Mouse (Mus musculus): ENCODE measurements around the gene Arnt. TPM values are rescaled to one million over a fixed set of nuclear protein-coding genes. Genes with fewer than 3 reads are reported as not detected.
"Not testable (repeated sequence)": the region's sequence is repeated elsewhere in the genome, so short reads cannot be mapped to it uniquely, and the experiment has no call there.

Arnt gene
- polyA plus RNA-seq, 1 experiment from 2014 or later, result 22.7 TPM

GRCm38 (mm10) chr3:95412268-95412667, 21.9 kb upstream of the Arnt start:
- H3K9me3 ChIP-seq (ENCODE audit: low read length), result no peaks in the 10 kb centered on the region
- DNase-seq (ENCODE audit: low spot score) (no peak), ATAC-seq (no peak)
- TF ChIP-seq CTCF (IDR thresholded peaks at IDR 0.05) (no peak), EP300 (IDR thresholded peaks at IDR 0.05) (no peak)
- no peaks in the 10 kb centered on the region for H3K27me3 ChIP-seq (replicated peaks; ENCODE audit: insufficient read depth, low read length)
- H3K4me1 ChIP-seq (ENCODE audit: insufficient read depth, low read depth, low read length), result no peaks in the 10 kb centered on the region
- no peak overlapping the region for H3K27ac ChIP-seq (ENCODE audit: low read length)
- H3K36me3 ChIP-seq (ENCODE audit: insufficient read depth, low read length), result no peaks in the 10 kb centered on the region
- no peak overlapping the region for H3K4me2 ChIP-seq (replicated peaks; ENCODE audit: low read depth, low read length)
- no peak overlapping the region for H3K4me3 ChIP-seq (ENCODE audit: low read depth, low read length)
- no peak overlapping the region for H3K9ac ChIP-seq (replicated peaks; ENCODE audit: low read depth)
- WGBS, result 74% methylated on average over 1 of the region's 1 CpGs

- peak; percentile 0 for DNase-seq (ENCODE audit: low spot score)
- Histone ChIP-seq H3K36me3 (ENCODE audit: insufficient read depth, low read length) (no peaks in the 10 kb centered on the region), H3K4me2 (replicated peaks; ENCODE audit: low read depth, low read length) (no peak overlapping the region), H3K4me1 (ENCODE audit: insufficient read depth, low read depth, low read length) (no peaks in the 10 kb centered on the region), H3K9me3 (ENCODE audit: low read length) (0 out of 2 replicates have a peak, but pooled peaks cover 3% of the 10 kb centered on the region), H3K27me3 (replicated peaks; ENCODE audit: insufficient read depth, low read length) (no peaks in the 10 kb centered on the region), H3K27ac (ENCODE audit: low read length) (no peak overlapping the region), H3K4me3 (ENCODE audit: low read depth, low read length) (no peak overlapping the region), H3K9ac (replicated peaks; ENCODE audit: low read depth) (no peak overlapping the region)
- 80% methylated on average over 6 of the region's 6 CpGs for WGBS
- no peak for ATAC-seq
- TF ChIP-seq CTCF (IDR thresholded peaks at IDR 0.05) (no peak), EP300 (IDR thresholded peaks at IDR 0.05) (no peak)
Measured at GRCm38 (mm10) chr3:95417866-95418265, 16.3 kb upstream of the Arnt start.

DNA sequence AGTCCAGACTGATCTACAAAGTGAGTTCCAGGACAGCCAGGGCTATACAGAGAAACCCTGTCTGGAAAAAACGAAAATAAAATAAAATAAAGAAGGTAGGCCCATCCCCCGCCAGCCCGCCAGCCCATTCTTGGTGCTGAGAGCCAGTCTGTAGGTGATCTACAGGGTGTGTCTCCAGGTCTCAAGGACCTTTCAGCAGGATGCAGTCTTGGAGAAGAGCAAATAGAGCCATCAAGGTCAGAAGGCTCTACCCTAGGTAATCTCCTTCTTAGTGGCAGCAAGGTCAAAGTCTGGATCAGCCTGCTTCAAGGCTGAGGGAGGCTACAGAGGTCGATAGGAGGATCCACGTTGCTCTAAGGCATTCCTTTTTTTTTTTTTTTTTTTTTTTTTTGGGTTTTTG, 7.7 kb upstream of the Arnt start:
- H3K4me3 ChIP-seq (ENCODE audit: low read depth, low read length); H3K4me2 ChIP-seq (replicated peaks; ENCODE audit: low read depth, low read length); H3K9ac ChIP-seq (replicated peaks; ENCODE audit: low read depth); DNase-seq (ENCODE audit: low spot score); H3K4me1 ChIP-seq (ENCODE audit: insufficient read depth, low read depth, low read length); H3K9me3 ChIP-seq (ENCODE audit: low read length); ATAC-seq; H3K27me3 ChIP-seq (replicated peaks; ENCODE audit: insufficient read depth, low read length); H3K36me3 ChIP-seq (ENCODE audit: insufficient read depth, low read length); H3K27ac ChIP-seq (ENCODE audit: low read length): not testable (repeated sequence)
- WGBS, result 87% methylated on average over 5 of the region's 5 CpGs

GRCm38 (mm10) chr3:95427117-95427890, 6.9 kb upstream of the Arnt start:
- not testable (repeated sequence) for H3K9ac ChIP-seq (replicated peaks; ENCODE audit: low read depth); H3K9me3 ChIP-seq (ENCODE audit: low read length); DNase-seq (ENCODE audit: low spot score); H3K4me1 ChIP-seq (ENCODE audit: insufficient read depth, low read depth, low read length); H3K36me3 ChIP-seq (ENCODE audit: insufficient read depth, low read length); H3K27ac ChIP-seq (ENCODE audit: low read length); H3K27me3 ChIP-seq (replicated peaks; ENCODE audit: insufficient read depth, low read length)
- Histone ChIP-seq H3K4me3 (ENCODE audit: low read depth, low read length) (peak overlapping the region; percentile 17; the same call in 1 of the 2 replicates), H3K4me2 (replicated peaks; ENCODE audit: low read depth, low read length) (peak overlapping the region; percentile 50)
- ATAC-seq, result peak; percentile 52
- 27% methylated on average over 5 of the region's 33 CpGs for WGBS

- not testable (repeated sequence) for H3K27ac ChIP-seq (ENCODE audit: low read length); H3K9me3 ChIP-seq (ENCODE audit: low read length); H3K9ac ChIP-seq (replicated peaks; ENCODE audit: low read depth); H3K36me3 ChIP-seq (ENCODE audit: insufficient read depth, low read length); H3K4me1 ChIP-seq (ENCODE audit: insufficient read depth, low read depth, low read length); DNase-seq (ENCODE audit: low spot score); ATAC-seq; H3K27me3 ChIP-seq (replicated peaks; ENCODE audit: insufficient read depth, low read length)
- Histone ChIP-seq H3K4me3 (ENCODE audit: low read depth, low read length) (peak overlapping the region; percentile 17; the same call in 1 of the 2 replicates), H3K4me2 (replicated peaks; ENCODE audit: low read depth, low read length) (peak overlapping the region; percentile 50)
- 24% methylated on average over 11 of the region's 21 CpGs for WGBS
Measured at GRCm38 (mm10) chr3:95427891-95428238, 6.3 kb upstream of the Arnt start.

DNA sequence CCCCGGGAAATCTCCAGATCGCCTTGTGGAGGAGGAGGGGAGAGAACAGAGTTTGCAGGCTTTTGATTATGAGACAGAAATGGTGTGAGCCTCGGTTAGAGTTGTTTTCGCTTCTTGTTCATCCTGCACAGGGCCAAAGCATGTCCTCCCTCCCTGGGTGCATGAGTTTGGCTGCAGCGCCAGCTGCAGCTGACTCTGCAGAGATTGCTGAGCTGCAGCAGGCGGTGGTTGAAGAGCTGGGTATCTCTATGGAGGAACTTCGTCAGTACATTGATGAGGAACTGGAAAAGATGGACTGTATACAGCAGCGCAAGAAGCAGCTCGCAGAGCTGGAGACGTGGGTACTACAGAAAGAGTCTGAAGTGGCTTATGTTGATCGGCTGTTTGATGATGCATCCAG, 5.8 kb upstream of the Arnt start:
- H3K27ac ChIP-seq (ENCODE audit: low read length); H3K9ac ChIP-seq (replicated peaks; ENCODE audit: low read depth); H3K4me1 ChIP-seq (ENCODE audit: insufficient read depth, low read depth, low read length); DNase-seq (ENCODE audit: low spot score); H3K4me2 ChIP-seq (replicated peaks; ENCODE audit: low read depth, low read length); H3K4me3 ChIP-seq (ENCODE audit: low read depth, low read length); H3K36me3 ChIP-seq (ENCODE audit: insufficient read depth, low read length); ATAC-seq; H3K27me3 ChIP-seq (replicated peaks; ENCODE audit: insufficient read depth, low read length); H3K9me3 ChIP-seq (ENCODE audit: low read length): not testable (repeated sequence)
- WGBS, result 77% methylated on average over 3 of the region's 11 CpGs
